Mouse (Mus musculus) liver, embryonic 14.5 days (tissue): ENCODE results near the gene Nle1.

Experiments used
- CTCF ChIP-seq: IDR thresholded peaks from 2 replicates; pipeline ENCODE4 v1.5.1; 2016; ENCODE audit warnings: antibody characterized with exemption, low read depth, control low read depth
- EP300 ChIP-seq: IDR thresholded peaks from 2 replicates; pipeline ENCODE4 v1.6.1; 2016; ENCODE audit warnings: antibody characterized with exemption, low read depth

- TF ChIP-seq CTCF (no peak), EP300 (no peak)
These were observed 30.4 kb downstream of the Nle1 start for GRCm38 (mm10) chr11:82877726-82878344.
